Mouse (Mus musculus): ENCODE results near the gene Svip. TPM values are rescaled to one million over a fixed set of nuclear protein-coding genes. Genes with fewer than 3 reads are reported as not detected.

Gene Svip
- polyA plus RNA-seq (2012; rRNA removed) = 8.6 and 9.3 TPM in 2 replicates

DNA sequence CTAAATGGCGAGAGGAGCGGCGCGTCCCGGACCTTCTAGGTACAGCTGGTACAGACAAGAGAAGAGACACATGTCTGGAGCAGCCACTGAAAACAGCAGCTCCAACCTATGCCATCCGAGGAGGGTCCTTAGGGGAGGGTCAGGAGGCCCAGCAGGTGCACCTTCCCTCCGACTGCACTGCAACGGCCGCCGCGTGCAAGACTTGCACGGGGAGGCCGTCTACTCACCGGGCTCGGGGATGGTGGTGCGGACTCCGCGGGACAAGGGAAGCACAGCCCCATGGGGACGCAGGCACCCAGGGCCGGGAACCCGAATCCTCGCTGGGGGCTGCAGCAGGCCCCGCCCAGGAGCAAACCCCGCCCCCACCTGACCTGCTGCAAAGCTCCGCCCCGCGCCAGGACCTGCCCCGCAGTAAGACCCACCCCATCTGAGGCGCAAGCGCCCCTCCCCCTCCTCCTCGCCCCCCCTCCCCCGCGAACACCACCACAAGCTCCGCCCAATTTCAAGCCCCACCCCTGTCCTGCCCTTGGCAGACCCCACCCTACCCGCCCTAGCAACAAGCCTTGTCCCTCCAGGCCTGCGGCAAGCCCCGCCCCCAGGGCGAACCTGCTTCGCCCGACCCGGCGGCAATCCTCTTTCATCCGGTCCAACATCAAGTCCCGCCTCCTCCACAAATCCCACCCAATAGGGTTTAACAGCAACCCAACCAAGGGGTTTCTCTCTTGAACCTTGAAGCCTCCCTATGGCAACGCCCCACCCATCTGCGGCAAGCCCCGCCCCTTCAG lies at the start of gene Svip:
Gene Svip (minus strand): TSS at position 508 of the 785 bp plus-strand sequence.

DNA sequence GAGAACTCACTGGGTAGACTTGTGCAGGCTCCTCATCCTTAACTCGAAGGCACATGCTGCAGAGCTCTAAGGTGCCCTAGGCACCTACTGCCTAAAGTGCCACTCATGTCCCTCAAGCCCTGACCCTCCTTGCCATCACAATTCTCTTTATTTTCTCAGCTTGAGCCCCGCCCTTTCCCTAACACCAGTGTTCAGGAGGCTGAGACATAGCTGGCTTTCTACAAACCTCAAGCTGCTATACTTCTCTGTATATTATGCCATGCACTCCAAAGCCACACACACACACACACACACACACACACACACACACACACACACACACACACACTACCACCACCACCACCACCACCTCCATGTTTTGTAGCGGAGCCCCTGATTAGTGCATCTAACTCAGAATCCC lies 9.8 kb upstream of the Svip start, which contains the start of gene 1700015G11Rik:
Gene 1700015G11Rik (minus strand): TSS at position 101 of the 400 bp plus-strand sequence.

Other genes with a start within 250 kb of the Svip start
- 2.7 and 2.9 TPM in 2 replicates for gene Gas2, start 144.0 kb downstream of the Svip start, polyA plus RNA-seq (2012; rRNA removed)
- 4.1 and 4.7 TPM in 2 replicates for gene Fancf, start 143.8 kb downstream of the Svip start, polyA plus RNA-seq (2012; rRNA removed)
- not detected in 2 replicates for gene 1700015G11Rik, start 9.7 kb upstream of the Svip start, polyA plus RNA-seq (2012; rRNA removed)